Mouse (Mus musculus): ENCODE data around the gene Rhbdl1.

- TF ChIP-seq CTCF (IDR thresholded peaks at IDR 0.05; ENCODE audit: control insufficient read depth, insufficient read depth, insufficient replicate concordance, low read depth, low read length) (no peak), POLR2A (IDR thresholded peaks at IDR 0.05; ENCODE audit: control insufficient read depth, low read depth, low read length) (no peak)
Measured at GRCm38 (mm10) chr17:25877025-25877424, 39.9 kb upstream of the Rhbdl1 start.
